Mouse (Mus musculus) small intestine, adult 2 months (tissue): ENCODE results near the gene Fbxl8. TPM values are rescaled to one million over a fixed set of nuclear protein-coding genes. Genes with fewer than 3 reads are reported as not detected.

Experiments
- H3K27ac ChIP-seq: fragments of 200-500 bp; 2 replicates; pipeline ENCODE4 v1.5.1; 2012; ENCODE audit warnings: low read depth, low read length, control low read depth, inconsistent platforms; ENCODE audit not compliant: insufficient read depth
- H3K27me3 ChIP-seq: fragments of 200-500 bp; 2 replicates; pipeline ENCODE4 v1.6.1; 2012; ENCODE audit warnings: mild to moderate bottlenecking, moderate library complexity, low read length, inconsistent platforms; ENCODE audit not compliant: control insufficient read depth, insufficient read depth
- H3K36me3 ChIP-seq: fragments of 200-500 bp; 2 replicates; pipeline ENCODE4 v1.6.1; 2012; ENCODE audit warnings: mild to moderate bottlenecking, low read length, control low read depth, inconsistent platforms; ENCODE audit not compliant: control insufficient read depth, insufficient read depth
- H3K4me1 ChIP-seq: fragments of 200-500 bp; 2 replicates; pipeline ENCODE4 v1.6.1; 2012; ENCODE audit warnings: low read length, inconsistent platforms, mixed read lengths; ENCODE audit not compliant: control insufficient read depth, insufficient read depth, insufficient read length
- H3K4me3 ChIP-seq: fragments of 200-500 bp; 2 replicates; pipeline ENCODE4 v1.5.1; 2012; ENCODE audit warnings: low read depth, mild to moderate bottlenecking, control low read depth, inconsistent platforms, low read length, moderate library complexity
- CTCF ChIP-seq: fragments of 200-500 bp; IDR thresholded peaks from 2 replicates; pipeline ENCODE4 v1.5.1; 2012; ENCODE audit warnings: low read depth, mild to moderate bottlenecking, control low read depth, inconsistent platforms, low read length, moderate library complexity, mixed read lengths; ENCODE audit not compliant: insufficient replicate concordance, insufficient read length; ENCODE audit errors: extremely low read depth
- POLR2A ChIP-seq: fragments of 200-500 bp; IDR thresholded peaks from 2 replicates; pipeline ENCODE4 v1.6.1; 2012; ENCODE audit warnings: low read depth, mild to moderate bottlenecking, control low read depth, inconsistent platforms, low read length, moderate library complexity
- WGBS: fragments of 180-500 bp; shearing (Covaris S2); methylation state at CpG from one replicate; pipeline ENCODE4 v1.1.7; 2018; 5-methylcytosine and 5-hydroxymethylcytosine counted together
- polyA plus RNA-seq: library from polyadenylated mRNA; depleted of rRNA; stranded (reverse); fragments of >200 nt; gene quantifications from 2 replicates; pipeline ENCODE4 v1.2.3, GENCODE M21; 2012

Gene Fbxl8
- polyA plus RNA-seq, 1 experiment, result 34.9 TPM

DNA sequence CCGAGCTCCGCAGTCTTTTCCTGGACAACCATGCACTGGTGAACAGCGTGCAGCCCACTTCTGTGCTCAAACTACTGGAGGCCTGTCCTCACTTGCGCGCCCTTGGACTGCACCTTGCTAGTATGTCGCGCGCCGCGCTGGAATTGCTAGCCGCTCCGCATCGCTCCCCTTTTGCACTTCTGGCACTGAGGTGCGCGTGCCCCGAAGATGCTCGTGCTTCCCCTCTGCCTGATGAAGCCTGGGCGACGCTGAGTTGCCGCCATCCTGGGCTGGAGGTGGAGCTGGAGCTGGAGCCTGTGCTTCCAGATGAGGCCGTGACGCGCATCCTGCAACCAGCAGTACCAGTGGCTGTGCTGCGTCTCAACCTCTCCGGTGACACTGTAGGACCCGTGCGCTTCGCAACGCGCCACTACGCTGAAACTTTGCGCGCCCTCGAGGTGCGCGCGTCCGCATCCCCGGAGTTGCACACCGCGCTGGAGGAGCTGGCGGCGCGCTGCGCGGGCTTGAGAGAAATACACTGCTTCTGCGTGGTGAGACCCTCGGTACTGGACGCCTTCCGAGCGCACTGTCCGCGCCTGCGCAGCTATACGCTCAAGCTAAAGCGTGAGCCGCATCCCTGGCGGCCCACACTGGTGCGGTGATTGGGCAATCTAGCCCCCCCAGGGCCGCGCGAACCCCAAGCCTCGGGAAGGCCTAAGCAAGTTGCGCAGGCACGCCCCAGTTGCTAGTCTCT, 4.1 kb downstream of the Fbxl8 start:
- Histone ChIP-seq H3K27ac (no peak overlapping the region), H3K4me1 (peaks cover 19% of the 10 kb centered on the region), H3K36me3 (peaks cover 19% of the 10 kb centered on the region), H3K27me3 (peaks cover 7% of the 10 kb centered on the region), H3K4me3 (peak overlapping the region; percentile 55)
- 69% methylated on average over 65 of the region's 65 CpGs for WGBS
- no peak for TF ChIP-seq POLR2A
- TF ChIP-seq CTCF, result no peak

DNA sequence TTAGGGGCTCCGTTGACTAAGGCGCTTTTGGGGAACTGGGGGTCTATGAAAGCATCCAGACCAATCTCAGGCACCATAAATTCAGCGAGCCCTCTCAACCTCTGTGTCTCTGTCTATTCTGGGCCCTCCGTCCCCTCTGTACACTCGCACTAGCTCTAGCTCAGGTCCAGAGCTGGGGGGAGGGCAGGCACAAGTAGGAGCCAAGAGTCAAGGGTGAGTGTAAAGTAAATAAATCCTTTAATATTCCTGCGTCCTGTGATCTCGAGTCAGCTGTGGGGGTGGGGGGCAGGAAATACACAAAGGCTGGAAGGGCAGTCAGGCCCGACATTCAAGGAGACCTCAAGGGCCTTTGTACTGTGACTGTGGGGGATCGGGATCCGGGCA, 4.6 kb downstream of the Fbxl8 start:
- H3K36me3 ChIP-seq, result peaks cover 19% of the 10 kb centered on the region
- H3K4me1 ChIP-seq, result peaks cover 19% of the 10 kb centered on the region
- peaks cover 7% of the 10 kb centered on the region for H3K27me3 ChIP-seq
- 40% methylated on average over 10 of the region's 10 CpGs for WGBS
- no peak for TF ChIP-seq CTCF
- TF ChIP-seq POLR2A, result no peak
- no peak overlapping the region for H3K27ac ChIP-seq
- peak overlapping the region; percentile 55 for H3K4me3 ChIP-seq

DNA sequence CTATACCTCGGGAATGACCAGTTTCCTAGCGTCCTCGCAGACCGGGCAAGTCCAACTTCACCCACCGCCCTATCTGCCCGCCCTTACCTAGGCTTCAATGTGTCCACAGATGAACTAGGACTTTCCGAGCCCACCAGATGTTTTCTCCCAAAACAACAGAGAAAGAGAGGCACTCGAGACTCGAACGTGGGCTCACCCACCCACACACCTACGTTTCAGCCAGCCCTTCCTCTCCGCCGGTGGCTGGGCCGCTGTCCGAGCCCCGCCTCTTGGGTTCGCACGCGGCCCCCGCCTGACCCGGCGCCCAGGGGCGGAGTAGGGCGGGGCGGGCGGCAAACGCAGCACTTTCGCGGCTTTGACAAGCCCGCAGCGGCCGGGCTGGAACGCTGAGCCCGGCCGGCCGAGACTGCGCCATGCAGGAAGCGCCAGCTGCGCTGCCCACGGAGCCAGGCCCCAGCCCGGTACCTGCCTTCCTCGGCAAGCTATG, 5.1 kb downstream of the Fbxl8 start, which contains the start of gene Hsf4:
Gene Hsf4 (plus strand): TSS at position 341 of the 487 bp plus-strand sequence.
- WGBS, result 3% methylated on average over 42 of the region's 42 CpGs
- Histone ChIP-seq H3K27me3 (peaks cover 7% of the 10 kb centered on the region), H3K27ac (no peak within 1 kb of the TSS), H3K4me3 (peak within 1 kb of the TSS; percentile 55), H3K36me3 (peaks cover 19% of the 10 kb centered on the region), H3K4me1 (peaks cover 19% of the 10 kb centered on the region)
- TF ChIP-seq CTCF (no peak), POLR2A (peak; percentile 27)

DNA sequence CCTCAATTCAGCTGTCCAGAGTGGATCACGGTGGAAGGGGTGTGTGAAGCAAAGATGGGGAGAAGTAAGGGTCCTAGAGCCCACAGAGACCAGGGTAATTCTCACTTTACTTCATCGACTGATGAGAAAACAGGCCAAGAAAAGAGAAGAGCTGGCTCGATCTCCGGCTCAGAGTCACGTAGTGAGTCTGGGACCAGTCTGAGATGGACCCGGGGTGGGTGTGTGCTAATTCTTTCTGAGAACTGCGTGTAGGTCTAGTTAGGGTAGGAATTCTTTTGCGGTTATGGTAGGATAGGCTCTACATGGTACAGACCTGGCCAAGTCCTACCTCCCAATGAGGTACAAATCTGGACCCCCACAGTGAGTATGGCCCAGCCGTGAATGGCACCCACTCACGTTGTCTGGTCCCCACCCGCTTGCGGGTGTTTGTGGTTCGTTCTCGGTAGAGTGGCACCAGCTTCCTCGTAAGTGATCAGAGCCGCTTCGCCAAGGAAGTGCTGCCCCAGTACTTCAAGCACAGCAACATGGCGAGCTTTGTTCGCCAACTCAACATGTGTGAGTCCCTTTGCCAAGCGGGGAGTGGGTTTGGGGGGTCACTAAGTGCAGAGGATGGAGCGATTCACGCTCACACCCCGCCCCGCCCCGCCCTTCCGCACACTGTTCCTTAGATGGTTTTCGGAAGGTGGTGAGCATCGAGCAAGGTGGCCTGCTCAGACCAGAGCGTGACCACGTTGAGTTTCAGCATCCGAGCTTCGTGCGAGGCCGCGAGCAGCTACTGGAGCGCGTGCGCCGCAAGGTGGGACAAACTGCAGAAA, 5.9 kb downstream of the Fbxl8 start:
- Histone ChIP-seq H3K36me3 (peaks cover 19% of the 10 kb centered on the region), H3K27me3 (peaks cover 7% of the 10 kb centered on the region), H3K4me1 (peaks cover 19% of the 10 kb centered on the region), H3K27ac (no peak overlapping the region), H3K4me3 (peak overlapping the region; percentile 55)
- WGBS, result 17% methylated on average over 39 of the region's 39 CpGs
- TF ChIP-seq CTCF (no peak), POLR2A (no peak)

DNA sequence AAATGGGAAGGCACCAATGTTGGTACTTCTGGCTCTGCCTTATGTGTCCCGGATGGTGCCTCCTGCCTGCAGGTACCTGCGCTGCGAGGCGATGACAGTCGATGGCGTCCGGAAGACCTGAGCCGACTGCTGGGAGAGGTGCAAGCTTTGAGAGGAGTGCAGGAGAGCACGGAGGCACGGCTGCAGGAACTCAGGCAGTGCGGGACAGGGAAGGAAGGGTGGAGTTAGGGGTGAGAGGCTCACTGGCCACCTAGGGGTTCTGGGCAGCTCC, 6.4 kb downstream of the Fbxl8 start:
- H3K4me3 ChIP-seq, result no peak overlapping the region
- no peak for TF ChIP-seq POLR2A
- TF ChIP-seq CTCF, result no peak
- peaks cover 19% of the 10 kb centered on the region for H3K36me3 ChIP-seq
- 20% methylated on average over 11 of the region's 11 CpGs for WGBS
- peaks cover 7% of the 10 kb centered on the region for H3K27me3 ChIP-seq
- no peak overlapping the region for H3K27ac ChIP-seq
- peaks cover 19% of the 10 kb centered on the region for H3K4me1 ChIP-seq

DNA sequence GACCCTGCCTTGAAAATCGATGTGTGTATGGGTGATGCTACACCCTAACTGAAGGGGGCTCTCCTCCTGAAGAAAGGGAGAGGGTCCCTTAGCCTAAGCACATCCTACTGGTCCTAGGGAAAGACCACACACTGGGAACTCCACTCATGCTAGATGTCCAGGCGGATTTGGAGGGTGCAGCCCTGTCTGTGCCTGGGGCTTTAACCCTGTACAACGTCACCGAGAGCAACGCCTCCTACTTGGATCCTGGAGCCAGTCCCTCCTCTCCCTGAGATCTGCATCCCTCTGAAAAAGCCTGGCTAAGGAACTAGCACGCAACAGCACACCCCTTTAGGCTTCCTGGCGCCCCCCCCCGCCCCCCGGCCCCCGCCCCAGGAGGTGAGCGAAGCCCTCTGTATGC, 10.9 kb downstream of the Fbxl8 start:
- H3K36me3 ChIP-seq, result no peaks in the 10 kb centered on the region
- H3K27me3 ChIP-seq, result peaks cover 15% of the 10 kb centered on the region
- no peak overlapping the region for H3K4me3 ChIP-seq
- H3K27ac ChIP-seq, result no peak overlapping the region
- no peak for TF ChIP-seq POLR2A
- no peak for TF ChIP-seq CTCF
- WGBS, result 14% methylated on average over 11 of the region's 11 CpGs
- peaks cover 19% of the 10 kb centered on the region for H3K4me1 ChIP-seq

DNA sequence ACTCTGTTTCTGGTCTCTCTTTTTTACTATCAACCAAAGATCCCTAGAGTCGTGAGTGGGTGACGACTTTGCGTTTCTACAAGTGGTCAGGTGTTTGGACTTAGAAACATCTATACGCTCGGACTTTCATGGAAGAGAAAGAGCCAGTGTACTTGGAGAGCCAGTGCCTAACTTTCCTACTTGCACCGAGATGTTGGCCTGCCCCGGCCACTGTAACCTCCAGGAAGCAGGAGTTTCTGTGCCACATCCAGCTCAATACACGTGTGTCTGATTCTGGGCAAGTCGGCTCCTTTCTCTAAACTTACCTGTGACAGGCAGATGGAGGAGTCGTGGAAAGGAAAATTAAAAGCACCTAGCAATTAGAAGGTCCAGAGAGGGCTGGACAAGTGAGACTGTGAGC, 11.4 kb downstream of the Fbxl8 start, which contains the start of gene Nol3:
Gene Nol3 (plus strand): TSS at position 301 of the 400 bp plus-strand sequence.
- Histone ChIP-seq H3K4me1 (peaks cover 16% of the 10 kb centered on the region), H3K4me3 (peak within 1 kb of the TSS; percentile 60), H3K27ac (no peak within 1 kb of the TSS), H3K27me3 (peaks cover 11% of the 10 kb centered on the region), H3K36me3 (no peaks in the 10 kb centered on the region)
- WGBS, result 2% methylated on average over 10 of the region's 10 CpGs
- TF ChIP-seq CTCF (no peak), POLR2A (no peak)
